Mouse (Mus musculus) heart, postnatal 0 days (tissue): ENCODE results near the gene Magi1.

Source experiments
- CTCF ChIP-seq: IDR thresholded peaks from 2 replicates; pipeline ENCODE4 v1.5.1; 2016; ENCODE audit warnings: antibody characterized with exemption, control low read depth, low read depth
- EP300 ChIP-seq: IDR thresholded peaks from 2 replicates; pipeline ENCODE4 v1.6.1; 2016; ENCODE audit warnings: antibody characterized with exemption, low read depth

GRCm38 (mm10) chr6:93961782-93962181, 321.9 kb downstream of the Magi1 start:
- TF ChIP-seq CTCF, result no peak
- no peak for TF ChIP-seq EP300
